Comparison of ENCODE assay signal across 8 mouse cellular contexts in genomic region chr8:125285966-125286681, GRCm38 (mm10).
DNase-seq lines count a peak whose midpoint lies in the region; ATAC-seq and TF ChIP-seq lines count a peak whose summit lies in the region.
"Had no signal": no experiment of that assay in that cellular context is flagged by ENCODE, and none has a peak within 500 bp of the region (broad histone marks: within the 10 kb centered on the region; RNA-seq: fewer than 3 reads in every experiment).

No protein-coding gene starts in this region.

- TF ChIP-seq EP300 in CH12.LX (IDR thresholded peaks at IDR 0.05; ENCODE audit: low read length), result no peak

- ATAC-seq in Patski, result peak; percentile 35
- ATAC-seq in intestine, postnatal 0 days, result peak; percentile 41; the same call in 1 of the 2 replicates
- no peak for ATAC-seq in megakaryocyte-erythroid progenitor cell, adult 5-6 weeks (replicated peaks; ENCODE audit: low FRiP score, low TSS enrichment, poor library complexity, severe bottlenecking)

- H3K79me2 ChIP-seq in CH12.LX (replicated peaks; ENCODE audit: control insufficient read depth, extremely low read depth, insufficient read depth, poor library complexity, severe bottlenecking), result no peaks in the 10 kb centered on the region

- TF ChIP-seq POLR2A in CH12.LX (IDR thresholded peaks at IDR 0.05; ENCODE audit: low read depth, low read length), result peak; percentile 24; the same call in 1 of the 2 replicates

- no peak overlapping the region for H3K4me3 ChIP-seq in CH12.LX (replicated peaks in 1 of 3; ENCODE audit: low read depth in 2 of 3, low read length in 2 of 3, poor library complexity in 1 of 3)
- H3K4me3 ChIP-seq in gastrocnemius, adult 2 months, result peak overlapping the region; percentile 51
- H3K4me3 ChIP-seq in intestine, postnatal 0 days (ENCODE audit: low read depth, low read length), result no peak overlapping the region

- peak; percentile 74 for DNase-seq in CH12.LX (ENCODE audit: extremely low read depth)
- peak; percentile 44 for DNase-seq in Patski (ENCODE audit: low read depth, low spot score)
- DNase-seq in gastrocnemius, adult 2 months, result peak; percentile 88
- peak; percentile 57 for DNase-seq in lung, postnatal 25 days (ENCODE audit: low spot score)
- DNase-seq in embryo, embryonic 11 days, result no peak

- TF ChIP-seq CTCF in CH12.LX (conservative IDR thresholded peaks at IDR 0.05 in 1 of 2, IDR thresholded peaks at IDR 0.05 in 1 of 2; ENCODE audit: low read depth in 2 of 2, low read length in 2 of 2), result no peak
- no peak for TF ChIP-seq CTCF in Patski (IDR thresholded peaks at IDR 0.05)
- TF ChIP-seq CTCF in gastrocnemius, adult 2 months (IDR thresholded peaks at IDR 0.05), result no peak
- no peak for TF ChIP-seq CTCF in intestine, postnatal 0 days (IDR thresholded peaks at IDR 0.05; ENCODE audit: low read depth)

- H3K4me2 ChIP-seq in CH12.LX (ENCODE audit: insufficient read depth, low read depth, poor library complexity, severe bottlenecking), result no peak overlapping the region
- no peak overlapping the region for H3K4me2 ChIP-seq in intestine, postnatal 0 days (replicated peaks; ENCODE audit: low read depth)

- intact Hi-C loops in gastrocnemius, adult 2 months (cut with DNase I), result loop anchor here (5.0 kb wide), 1 partner anchor 89 kb away; no protein-coding TSS in a partner anchor

- POLR2A ChIA-PET in Patski (lab: Charles Lee), result no interaction called here

- no peak for TF ChIP-seq RAD21 in CH12.LX (IDR thresholded peaks at IDR 0.05; ENCODE audit: low read depth, low read length)

- H3K27ac ChIP-seq in CH12.LX (ENCODE audit: insufficient read depth, low read depth), result no peak overlapping the region
- H3K27ac ChIP-seq in gastrocnemius, adult 2 months, result peak overlapping the region; percentile 73
- H3K27ac ChIP-seq in intestine, postnatal 0 days (ENCODE audit: low read depth, low read length), result no peak overlapping the region; the same call in 1 of the 2 replicates
- H3K27ac ChIP-seq: liver, embryonic 14.5 days had no signal

- H3K9ac ChIP-seq in CH12.LX (ENCODE audit: insufficient read depth, low read depth), result no peak overlapping the region
- no peak overlapping the region for H3K9ac ChIP-seq in intestine, postnatal 0 days (ENCODE audit: low read depth, low read length)
- H3K9ac ChIP-seq: liver, embryonic 14.5 days had no signal

- no peaks in the 10 kb centered on the region for H3K9me3 ChIP-seq in CH12.LX (replicated peaks; ENCODE audit: low read length)
- H3K9me3 ChIP-seq in intestine, postnatal 0 days (ENCODE audit: control insufficient read depth), result no peaks in the 10 kb centered on the region

- H3K4me1 ChIP-seq in CH12.LX (ENCODE audit: control insufficient read depth in 1 of 2, insufficient read depth in 2 of 2), result peaks cover 8 to 18% of the 10 kb centered on the region in 2 experiments; a peak in 3 of 4 replicates
- 0 out of 2 replicates have a peak, but pooled peaks cover 11% of the 10 kb centered on the region for H3K4me1 ChIP-seq in intestine, postnatal 0 days (replicated peaks; ENCODE audit: control insufficient read depth, insufficient read depth, low read length)

- 68% methylated on average over 12 of the region's 12 CpGs for WGBS in intestine, postnatal 0 days

- no peaks in the 10 kb centered on the region for H3K36me3 ChIP-seq in CH12.LX (replicated peaks in 1 of 2; ENCODE audit: control insufficient read depth in 1 of 2, insufficient read depth in 1 of 2, low read length in 1 of 2)
- no peaks in the 10 kb centered on the region for H3K36me3 ChIP-seq in intestine, postnatal 0 days (ENCODE audit: control insufficient read depth, insufficient read depth)

- CTCF ChIA-PET in Patski (lab: Charles Lee), result no interaction called here

- dilution Hi-C loops in CH12.LX (cut with MboI; ENCODE audit: extremely low pct_ligation_motif_present, extremely low pct_unique_long_range_greater_than_20kb, low sequenced_read_pairs), result no loop called here

- in situ Hi-C loops in CH12.LX (cut with MboI; ENCODE audit: low pct_ligation_motif_present, low pct_unique_long_range_greater_than_20kb, low sequenced_read_pairs), result no loop called here
- in situ Hi-C loops in Patski (cut with MboI; ENCODE audit: low pct_unique_long_range_greater_than_20kb), result no loop called here

- H3K27me3 ChIP-seq in CH12.LX (replicated peaks) (no peaks in the 10 kb centered on the region), Patski (no peaks in the 10 kb centered on the region)
- no peaks in the 10 kb centered on the region for H3K27me3 ChIP-seq in intestine, postnatal 0 days (replicated peaks; ENCODE audit: control insufficient read depth, insufficient read depth, low read length)

TF ChIP-seq in CH12.LX, 34 proteins besides CTCF, POLR2A, EP300 and RAD21:
- TF ChIP-seq IRF4 (IDR thresholded peaks at IDR 0.05; ENCODE audit: low read depth, low read length), result no peak
- TF ChIP-seq MAX (IDR thresholded peaks at IDR 0.05; ENCODE audit: low read length), result peak; percentile 12; the same call in 1 of the 2 replicates
- no peak for TF ChIP-seq SIN3A (IDR thresholded peaks at IDR 0.05; ENCODE audit: low read length)
- TF ChIP-seq CHD2 (IDR thresholded peaks at IDR 0.05; ENCODE audit: low read length), result peak; percentile 27; the same call in 1 of the 2 replicates
